Mouse (Mus musculus): ENCODE results near the gene Flnb.
A peak's percentile ranks its signal among the peaks of the same experiment; 100 is the strongest.

The Flnb gene

DNA sequence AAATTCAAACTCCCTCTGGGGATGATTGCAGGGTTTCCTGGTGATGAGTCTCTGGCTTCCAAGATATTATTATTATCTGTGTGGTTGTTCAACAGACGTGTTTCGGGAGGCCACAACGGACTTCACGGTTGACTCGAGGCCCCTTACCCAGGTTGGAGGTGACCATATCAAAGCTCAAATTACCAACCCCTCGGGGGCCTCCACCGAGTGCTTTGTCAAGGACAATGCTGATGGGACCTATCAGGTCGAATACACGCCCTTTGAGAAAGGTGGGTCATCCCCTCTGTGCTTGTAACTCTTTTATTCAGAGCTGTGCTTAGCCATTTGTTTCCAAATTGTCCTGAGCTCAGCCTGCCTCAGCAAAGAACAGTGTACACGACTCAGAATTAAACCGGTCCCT lies 89.3 kb downstream of the Flnb start:
- DNase-seq, result no peak

DNA sequence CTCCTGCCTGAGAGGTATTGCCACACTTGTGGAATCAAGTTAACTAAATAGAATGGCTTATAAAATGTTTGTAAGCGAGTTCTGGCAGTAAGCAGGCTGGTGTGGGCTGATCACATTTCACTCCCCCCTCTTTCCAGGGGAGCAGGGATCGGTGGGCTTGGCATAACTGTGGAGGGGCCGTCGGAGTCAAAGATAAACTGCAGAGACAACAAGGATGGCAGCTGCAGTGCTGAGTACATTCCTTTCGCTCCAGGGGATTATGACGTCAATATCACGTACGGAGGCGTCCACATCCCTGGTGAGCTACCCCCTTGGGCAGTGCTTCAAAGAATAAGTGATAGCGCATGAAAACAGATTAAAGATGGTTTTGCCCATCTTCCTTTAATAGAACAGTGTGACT lies 91.7 kb downstream of the Flnb start:
- DNase-seq, result no peak

DNA sequence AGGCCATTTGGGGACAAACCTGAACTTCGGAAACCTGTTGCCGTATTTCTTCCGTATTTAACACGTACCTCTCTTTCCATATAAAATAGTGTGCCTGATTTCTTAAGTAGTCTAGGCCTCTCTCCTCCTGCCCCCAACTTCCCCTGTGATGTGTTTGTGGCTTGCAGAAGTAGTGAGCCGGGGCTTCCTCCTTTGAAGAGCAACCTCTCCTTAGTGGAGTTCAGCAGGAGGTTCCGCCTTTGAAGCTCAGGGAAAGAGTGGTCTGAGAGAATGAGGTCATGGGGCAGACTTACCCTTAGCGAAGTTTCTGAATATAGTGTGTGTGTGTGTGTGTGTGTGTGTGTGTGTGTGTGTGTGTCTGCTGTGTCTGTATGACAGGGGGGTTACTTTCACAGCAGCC lies 96.1 kb downstream of the Flnb start:
- DNase-seq, result peak; percentile 47

DNA sequence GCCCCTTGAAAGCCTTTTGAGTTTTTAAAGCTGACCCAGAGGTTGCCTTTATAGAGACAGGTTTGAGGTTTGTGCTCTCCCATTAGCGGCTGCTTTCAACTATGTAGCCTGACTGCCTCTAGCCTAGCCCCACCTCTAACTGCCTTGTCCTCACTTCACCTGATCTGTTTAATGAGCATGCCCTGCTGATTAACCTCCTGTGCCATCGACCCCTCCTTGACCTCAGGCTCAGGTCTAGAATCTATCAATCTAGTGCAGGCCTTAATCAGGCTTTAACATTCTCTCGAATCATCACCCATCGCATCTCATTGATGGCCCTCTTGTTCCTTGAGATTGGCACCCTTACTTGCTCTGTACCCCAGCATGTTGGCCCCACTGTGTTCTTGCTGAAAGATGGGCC lies 96.7 kb downstream of the Flnb start:
- DNase-seq, result no peak

DNA sequence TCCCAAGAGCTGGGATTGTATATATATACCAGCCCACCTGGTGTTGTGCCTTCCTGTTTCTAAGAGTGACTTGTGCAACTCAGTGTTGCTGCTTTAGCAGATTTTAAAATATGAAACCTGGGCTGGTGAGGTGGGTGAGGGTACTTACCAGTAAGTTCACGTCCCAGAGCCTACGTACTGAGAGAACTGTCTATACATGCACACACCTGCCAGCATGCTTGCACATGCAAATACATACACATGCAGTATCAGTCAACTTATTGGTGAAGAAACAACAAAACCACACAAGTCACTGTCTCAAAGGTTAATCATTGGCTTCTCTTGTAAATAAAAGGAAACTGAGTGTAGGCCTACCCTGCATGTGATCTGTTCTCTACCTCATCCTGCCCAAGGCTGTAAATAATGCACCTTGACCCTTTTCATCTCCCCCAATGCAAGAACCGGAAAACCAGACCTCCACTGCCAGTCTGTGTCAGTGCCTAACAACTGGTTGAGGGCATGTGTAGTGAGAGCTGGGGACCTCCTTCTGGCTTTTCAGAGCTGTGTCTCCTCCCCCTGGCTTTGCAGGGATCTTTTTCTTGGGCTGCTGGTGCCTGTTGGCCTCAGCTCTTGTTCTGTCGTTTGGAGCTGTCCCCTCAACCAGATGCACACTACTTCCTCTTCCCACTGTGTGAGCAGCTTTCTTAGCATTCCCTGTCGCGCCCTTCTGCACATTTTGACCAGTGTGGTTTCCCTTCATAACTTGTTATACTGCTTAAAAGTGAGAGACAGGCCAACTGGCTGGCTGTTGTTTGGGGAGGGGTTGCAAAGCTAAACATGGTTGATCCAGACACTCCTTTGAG lies 100.6 kb downstream of the Flnb start:
- no peak for DNase-seq

DNA sequence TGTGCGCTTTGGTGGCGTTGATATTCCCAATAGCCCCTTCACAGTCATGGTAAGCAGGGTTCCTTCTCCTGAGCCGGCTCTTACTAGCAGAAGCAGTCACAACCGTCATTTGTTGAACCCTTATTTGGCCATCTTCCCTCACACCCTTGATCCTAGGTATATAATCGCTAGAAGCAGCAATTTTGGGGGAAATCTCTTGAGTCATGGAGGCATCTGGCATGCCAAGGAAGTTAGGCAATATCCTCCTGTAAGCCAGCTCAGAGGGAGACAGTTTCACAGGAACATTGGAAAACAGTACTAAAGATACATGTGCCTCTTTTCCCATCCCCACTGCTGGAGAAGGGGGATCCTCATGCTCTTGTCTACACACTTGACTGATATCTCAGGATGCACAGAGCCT lies 101.6 kb downstream of the Flnb start:
- DNase-seq, result no peak

DNA sequence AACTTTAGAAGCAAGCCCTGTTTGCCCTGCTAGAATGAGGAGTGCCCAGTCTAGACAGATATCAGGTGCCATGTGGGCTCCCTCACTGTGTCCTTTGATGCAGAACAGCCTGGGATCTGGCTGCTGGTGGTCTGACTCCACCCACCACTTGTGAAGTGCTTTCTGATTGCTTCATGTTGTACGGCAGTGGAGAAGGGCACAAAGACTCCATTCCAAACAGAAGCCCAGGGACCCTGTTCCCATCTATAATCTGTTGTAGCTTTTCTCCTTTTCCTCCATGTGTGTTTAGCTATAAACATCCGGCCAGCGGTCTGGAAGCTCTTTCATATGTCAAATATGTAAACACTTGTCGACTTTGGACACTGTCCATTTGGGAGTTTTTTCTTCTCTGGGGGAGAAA lies 102.2 kb downstream of the Flnb start:
- DNase-seq, result no peak

DNA sequence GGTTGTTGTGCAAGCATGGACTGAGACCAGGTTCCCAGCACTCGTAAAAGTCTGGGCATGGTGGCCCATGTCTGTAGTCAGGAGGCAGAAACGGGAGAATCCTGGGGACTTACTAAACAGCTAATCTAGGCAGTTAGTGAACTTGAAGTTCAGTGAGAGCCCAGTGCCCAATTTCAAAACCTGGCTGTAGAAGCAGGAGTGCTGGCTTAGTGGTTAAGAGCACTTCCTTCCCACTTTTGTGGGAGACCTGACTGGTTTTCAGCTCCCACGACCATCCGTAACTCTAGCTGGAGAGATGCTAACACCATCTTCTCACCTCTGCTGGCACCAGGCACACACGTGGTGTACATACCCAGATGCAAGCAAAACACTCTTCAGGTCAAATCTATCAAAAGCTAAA lies 103.7 kb downstream of the Flnb start:
- no peak for DNase-seq

DNA sequence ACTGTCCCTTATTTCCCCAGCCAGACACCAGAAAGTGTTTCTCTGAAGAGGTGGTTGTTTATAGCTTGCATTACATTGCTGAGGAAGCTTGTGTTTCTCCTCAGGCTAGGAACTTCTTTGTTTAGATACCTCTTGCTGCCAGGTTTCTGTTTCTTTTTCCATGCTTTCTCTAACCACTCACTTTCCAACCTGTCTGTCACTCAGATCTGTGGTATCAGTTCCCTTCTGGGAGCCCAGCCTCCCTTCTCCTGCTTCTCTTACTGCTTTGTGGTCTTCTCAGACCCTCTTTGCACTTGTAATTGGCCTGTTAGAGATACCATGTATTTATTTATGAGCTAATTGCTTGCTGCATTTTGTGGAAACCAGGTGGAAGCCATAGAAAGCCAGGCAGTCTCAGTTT lies 105.9 kb downstream of the Flnb start:
- no peak for DNase-seq

DNA sequence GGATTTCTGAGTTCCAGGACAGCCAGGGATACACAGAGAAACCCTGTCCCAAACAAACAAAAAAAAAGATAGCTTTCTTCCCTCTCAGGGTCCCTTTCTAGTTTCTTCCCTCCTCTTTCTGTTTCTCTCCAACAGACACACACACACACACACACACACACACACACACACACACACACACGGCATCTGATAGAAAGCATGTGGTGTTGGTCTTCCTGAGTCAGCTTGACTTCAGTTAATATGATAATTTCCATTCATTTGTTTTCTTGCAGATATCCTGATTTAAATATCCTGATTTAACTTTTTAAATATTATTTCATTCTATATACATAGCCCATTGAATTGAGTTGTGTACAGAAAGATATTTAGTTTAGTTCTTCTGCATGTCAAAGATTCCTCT lies 110.6 kb downstream of the Flnb start:
- DNase-seq, result no peak

DNA sequence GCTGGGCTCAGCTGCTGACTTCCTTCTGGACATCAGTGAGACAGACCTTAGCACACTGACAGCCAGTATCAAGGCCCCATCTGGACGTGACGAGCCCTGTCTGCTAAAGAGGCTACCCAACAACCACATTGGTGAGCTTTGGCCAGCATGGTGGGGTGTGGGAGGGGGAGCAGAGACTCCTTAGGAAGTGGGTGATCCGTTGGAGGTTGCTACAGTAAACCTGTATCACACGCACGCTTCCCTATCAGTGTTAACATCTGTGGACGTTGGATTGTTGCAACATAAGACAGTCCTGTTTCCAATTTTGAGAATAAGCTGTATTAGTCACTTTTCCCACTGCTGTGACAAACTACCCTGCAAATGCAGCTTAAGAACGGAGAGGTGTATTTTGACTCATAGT lies 111.3 kb downstream of the Flnb start:
- no peak for DNase-seq

DNA sequence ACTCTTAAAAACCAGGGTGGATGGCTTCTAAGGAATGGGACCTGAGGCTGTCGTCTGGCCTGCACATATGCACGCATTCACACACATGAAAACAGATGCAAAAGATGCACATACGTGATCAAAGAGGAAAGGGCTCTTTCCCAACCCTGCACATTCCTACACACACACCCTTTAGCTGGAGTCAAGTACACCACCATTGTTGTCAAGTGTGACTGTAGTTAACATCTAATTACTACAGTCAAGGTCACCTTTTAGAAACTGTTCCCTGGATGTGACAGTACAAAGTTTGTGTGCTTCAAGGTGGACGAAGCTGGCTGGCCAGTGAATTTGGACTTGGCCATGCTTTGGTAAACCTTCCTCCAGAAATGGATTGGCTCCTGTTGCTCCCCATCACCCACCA lies 114.4 kb downstream of the Flnb start:
- DNase-seq, result no peak

DNA sequence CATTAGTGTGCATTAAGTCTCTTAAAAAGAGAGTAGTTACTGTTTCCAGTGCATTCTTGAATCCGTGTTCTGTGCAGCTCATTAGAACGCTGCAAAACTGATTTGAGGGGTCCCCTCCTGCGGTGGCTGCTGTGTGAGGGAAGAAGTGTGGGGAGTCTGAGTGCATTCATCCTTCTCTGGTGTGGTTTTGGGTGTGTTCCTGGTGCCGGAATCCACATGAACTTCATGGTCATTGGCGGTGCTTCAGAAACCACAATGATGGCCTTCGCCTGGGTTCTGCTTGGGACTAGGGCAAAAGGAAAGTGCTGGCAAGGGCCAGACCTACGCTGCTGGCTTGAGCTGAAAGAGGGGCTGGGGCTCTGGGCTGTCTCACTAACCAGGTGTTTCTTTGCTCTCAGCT lies 116.4 kb downstream of the Flnb start:
- no peak for DNase-seq

DNA sequence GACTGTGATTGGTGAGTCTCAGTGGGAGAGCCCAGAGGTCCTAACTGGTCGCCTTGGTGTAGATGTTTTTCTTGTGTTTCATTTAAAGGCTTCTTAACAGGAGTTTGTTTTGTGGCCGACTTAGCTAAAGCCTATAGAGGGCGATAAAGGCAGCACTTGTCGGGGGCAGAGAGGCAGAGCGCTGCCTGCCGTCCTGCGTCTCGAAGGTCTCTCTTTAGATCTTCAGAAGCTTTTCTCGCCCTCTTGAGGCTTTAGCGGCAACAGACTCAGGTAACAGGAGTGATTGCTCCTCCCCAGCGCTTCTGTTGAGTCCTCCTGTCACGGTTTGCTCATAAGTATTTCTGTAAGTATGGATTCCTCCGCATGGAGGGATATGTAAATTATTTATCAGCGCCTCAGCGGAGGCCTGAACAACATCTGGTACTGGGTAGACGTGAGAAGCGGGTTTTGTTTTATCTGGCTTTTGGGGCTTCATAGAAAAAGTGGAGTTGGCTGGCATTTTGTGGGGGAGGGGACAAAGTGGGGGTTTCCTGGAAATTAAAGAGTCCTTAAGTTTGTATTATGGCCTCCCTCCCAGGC lies 119.4 kb downstream of the Flnb start:
- DNase-seq, result peak; percentile 60

DNA sequence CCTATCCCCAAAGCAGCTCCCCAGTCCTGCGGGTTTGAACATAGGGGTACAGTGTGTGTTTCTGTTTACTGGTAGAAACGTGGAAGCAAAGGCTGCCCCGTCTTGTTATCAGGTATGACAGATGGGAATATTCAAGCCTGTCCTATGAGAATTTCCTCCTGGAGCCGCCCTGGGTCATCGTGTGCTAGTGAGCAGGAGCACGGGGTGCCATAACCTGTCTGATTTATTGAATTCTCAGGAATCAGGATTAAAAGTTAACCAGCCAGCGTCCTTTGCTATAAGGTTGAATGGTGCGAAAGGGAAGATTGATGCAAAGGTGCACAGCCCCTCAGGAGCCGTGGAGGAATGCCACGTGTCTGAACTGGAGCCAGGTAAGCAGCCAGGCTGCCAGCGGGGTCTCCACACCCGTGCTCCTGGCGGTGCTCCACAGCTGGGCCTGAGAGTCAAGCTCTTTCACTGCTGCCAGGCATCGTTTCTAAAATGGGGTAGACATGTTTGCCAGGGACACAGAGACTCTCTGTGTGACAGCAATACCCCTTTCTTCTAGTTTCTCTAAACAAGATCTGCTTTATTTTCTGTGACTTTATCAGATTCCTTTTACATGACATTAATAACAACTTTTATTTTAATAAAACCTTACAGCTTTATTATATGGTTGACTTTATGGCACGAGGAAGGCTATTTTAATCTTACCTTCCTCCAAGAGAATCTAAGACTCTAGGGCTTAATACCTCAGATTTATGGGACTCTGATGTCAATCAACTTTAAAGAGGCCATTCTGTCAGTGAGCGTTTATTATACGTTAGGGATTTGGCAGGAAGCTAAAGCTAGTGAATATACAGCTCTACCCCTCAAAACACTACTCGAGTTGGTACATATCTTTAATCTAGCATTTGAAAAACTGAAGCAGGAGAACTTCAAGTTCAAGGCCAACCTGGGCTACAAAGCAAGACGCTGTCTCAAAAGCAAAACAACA lies 121.3 kb downstream of the Flnb start:
- DNase-seq, result no peak

DNA sequence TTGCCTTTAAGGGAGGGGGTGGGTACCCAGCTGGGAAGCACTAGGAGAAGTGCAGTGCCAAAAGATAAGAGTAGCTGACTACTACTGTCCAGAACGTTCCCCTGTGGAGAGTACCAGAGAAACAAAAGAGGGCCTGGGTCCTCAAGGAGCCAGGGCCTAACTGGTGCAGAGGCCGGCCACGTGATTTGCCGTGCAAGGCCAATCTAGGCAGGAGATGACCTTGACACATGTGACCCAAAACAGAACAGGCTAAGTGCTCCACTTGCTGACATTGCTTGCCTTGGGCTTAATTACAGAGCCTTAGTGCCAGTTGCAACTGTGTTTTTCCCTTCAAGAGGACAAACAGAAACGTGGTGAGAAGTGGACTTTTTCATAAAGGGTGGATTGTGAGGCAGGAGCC lies 123.7 kb downstream of the Flnb start:
- no peak for DNase-seq

DNA sequence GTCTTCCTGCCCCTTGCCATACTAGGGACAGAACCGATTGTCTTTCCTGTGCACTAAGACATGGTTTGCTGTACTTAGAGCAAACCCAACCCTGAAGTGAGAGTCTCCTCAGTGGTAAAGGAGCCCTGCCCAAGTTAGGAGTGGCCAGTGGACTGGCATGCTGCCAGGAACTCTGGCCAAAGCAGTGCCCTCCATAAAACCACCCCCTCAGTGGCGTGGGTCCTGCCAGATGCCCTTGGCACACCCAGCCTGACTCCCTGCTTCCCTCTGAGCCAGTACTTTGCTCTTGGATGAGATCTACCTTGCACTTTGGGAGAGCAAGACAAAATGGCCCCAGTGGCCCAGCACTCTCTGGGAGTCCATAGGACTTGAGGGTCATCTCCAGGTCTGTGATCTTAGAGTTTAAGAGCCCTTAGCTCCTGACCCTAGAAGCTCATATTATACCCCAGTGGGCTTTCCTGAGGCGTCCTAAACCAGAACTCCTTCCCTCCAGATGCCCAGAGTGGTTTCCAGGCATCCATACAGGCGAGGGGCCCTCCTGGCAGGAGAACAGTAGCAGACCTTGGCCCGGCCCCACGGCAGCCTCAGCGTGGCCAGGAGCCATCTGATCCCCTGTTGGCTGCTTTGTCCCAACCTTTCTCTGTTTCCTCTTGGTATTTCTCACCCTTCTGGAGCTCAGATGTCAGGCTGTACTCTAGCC lies 125.5 kb downstream of the Flnb start:
- DNase-seq, result no peak

DNA sequence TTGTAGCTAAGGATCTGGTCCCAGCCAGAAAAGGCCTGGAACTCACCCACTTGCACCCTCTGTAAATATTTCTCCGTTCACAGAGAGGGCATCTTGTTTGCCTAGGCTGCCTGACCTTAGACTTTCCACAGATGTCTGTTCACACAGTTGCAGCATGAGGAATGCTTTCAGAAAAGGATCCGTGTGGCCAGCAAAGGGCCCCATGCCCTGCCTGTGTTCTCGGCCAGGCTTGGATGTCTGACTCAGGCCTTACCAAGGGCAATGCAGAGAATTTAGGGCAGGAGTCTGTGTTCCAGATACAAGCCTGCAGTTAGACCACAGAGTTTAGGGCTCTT lies 126.0 kb downstream of the Flnb start:
- DNase-seq, result no peak

DNA sequence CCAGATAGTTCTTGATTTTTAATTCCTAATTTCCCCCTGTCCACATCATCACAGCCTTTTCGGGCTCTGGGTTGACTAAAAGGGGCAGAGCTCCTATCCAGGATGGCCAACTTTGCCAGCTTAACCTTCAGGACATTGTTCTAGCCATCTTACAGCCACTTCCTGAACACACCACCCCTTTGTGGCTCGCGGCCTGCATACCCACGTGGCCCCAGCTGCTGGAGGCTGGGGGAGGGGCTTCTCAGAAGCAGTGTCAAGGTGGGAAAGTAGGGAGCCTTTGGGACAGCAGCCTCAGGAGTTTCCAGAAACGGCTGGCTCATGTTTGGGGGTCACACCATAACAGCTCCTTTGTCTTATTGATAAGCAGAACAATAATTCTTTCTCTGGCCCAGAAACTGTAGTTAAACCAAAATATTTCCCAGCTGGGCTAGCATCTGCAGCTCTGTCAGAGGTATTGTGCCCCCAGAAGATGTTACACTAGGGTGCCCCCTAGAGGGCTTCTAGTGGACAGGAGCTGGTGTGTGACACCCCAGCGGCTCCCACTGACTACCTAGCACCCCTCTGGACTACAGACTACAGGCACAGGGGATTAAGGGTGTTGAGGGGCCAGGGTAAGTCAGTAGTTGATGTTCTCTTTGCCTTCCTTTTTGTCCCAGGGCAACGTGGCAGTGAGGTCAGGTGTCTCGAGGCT lies 126.7 kb downstream of the Flnb start:
- peak; percentile 68 for DNase-seq

DNA sequence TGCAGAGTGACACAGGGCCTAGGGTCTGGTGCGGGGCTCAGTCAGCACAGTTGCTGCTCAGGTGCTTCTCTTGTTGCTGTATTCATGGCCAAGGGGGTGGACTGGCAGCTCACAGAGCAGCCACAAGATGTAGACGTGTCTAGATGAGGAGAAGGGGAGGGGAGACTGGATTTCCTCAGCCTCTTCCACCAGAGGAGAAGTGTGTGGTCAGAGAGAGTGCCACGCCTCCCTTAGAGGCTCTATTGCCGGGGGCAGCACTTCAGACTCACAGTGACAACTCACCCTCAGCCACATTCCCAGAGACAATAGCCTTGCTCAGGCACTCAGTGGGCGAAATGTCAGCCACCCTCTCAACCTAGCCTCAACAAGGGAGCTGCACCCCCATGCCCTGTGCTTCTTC lies 127.5 kb downstream of the Flnb start:
- no peak for DNase-seq

DNA sequence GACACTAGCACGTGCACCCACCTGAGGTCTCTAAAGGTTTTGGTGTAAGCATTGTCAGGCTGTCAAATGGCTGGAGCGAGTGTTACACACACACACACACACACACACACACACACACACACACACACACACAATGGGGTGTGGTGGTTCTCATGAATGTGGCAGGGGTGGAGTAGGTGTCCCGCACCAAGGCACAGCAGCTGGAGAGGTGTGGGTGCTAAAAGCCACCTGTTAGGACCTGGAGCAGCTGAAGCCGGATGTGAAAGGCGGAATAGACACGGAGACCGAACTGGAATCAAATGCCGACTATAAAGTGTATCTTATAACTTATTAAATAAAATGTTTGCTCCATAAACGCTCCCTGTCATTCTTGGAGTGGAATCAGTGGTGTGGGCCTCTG lies 133.5 kb downstream of the Flnb start:
- no peak for DNase-seq

DNA sequence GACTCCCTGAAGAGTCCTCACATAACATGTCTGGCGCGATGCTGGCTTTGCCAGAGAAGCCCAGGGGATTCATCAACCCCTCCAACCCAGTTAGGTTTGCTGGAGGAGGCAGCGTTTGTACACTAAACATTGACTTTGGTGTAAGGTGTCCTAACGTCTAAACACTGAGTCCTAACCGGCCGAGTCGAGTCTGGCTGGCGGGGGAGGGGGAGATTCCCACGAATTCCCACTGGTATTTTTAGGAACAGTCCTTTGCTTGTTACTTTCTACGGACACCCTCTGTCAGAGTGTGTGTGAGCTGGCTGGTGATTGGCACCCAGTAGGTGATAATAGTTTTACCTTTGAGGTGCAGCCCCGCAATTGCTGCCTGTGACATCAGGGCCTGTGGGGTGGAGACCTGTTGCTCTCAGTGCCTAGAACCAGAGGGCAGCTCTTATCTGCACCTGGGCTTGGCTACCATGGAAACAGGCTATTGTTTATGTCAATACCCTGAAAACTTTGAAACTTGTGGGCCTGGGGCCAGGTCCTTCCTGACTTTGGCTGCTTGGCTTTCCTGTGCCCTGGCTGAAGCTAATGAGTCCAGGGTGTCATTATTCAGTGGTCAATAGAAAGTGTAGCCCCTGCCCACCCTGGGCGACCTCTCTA lies 135.0 kb downstream of the Flnb start:
- DNase-seq, result no peak
